Mouse (Mus musculus) spleen, adult 18-20 months (tissue): ENCODE measurements at regions not wholly inside any gene's neighbourhood (a gene's known extent, or its start where the extent isn't known, plus 50 kb on each side); places are given as distances from the start of the nearest gene placed in this dataset.

Experiments used
- DNase-seq, 2 experiments: peaks; one replicate each; pipeline ENCODE4 v3.0.0; 2022; ENCODE audit warnings: mixed read lengths in 2 of 2

DNA sequence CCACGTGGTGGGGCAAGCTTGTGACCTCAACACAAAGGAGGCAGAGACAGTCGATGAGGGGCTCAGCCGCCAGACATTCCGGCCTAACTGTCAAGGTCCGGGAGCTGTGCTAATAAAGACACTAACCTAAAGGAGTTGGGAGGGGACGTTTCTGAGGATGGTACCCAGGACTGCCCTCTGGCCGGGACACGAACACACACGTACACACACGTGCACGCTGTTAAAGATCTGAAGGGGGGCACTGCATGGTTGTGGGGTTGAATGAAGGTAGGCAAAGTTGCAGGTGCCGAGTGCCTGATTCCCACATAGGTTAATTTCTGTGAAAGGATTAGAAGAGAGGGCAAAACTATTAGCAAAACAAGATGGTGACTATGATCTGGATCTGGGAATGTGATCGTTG, 65.4 kb upstream of the Mitf start:
- DNase-seq, result no peak

DNA sequence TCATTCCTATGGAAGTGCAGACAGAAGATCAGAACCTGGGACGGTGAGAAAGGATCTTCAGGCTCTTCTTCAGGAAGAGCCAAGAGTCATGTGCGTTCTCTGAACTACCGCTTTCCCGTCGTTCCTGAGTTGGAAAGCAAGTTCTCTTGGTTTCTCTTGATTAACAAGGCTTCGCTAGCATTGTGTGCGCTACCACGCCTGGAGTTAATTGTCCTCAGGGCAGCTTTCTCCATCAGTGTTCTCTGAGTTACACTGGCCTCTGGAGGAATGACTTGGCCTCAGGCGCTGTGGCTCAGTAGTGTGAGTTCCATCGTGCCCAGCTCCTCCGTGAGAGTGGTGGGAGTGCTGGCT, 66.0 kb upstream of the Mitf start:
- DNase-seq, result no peak

DNA sequence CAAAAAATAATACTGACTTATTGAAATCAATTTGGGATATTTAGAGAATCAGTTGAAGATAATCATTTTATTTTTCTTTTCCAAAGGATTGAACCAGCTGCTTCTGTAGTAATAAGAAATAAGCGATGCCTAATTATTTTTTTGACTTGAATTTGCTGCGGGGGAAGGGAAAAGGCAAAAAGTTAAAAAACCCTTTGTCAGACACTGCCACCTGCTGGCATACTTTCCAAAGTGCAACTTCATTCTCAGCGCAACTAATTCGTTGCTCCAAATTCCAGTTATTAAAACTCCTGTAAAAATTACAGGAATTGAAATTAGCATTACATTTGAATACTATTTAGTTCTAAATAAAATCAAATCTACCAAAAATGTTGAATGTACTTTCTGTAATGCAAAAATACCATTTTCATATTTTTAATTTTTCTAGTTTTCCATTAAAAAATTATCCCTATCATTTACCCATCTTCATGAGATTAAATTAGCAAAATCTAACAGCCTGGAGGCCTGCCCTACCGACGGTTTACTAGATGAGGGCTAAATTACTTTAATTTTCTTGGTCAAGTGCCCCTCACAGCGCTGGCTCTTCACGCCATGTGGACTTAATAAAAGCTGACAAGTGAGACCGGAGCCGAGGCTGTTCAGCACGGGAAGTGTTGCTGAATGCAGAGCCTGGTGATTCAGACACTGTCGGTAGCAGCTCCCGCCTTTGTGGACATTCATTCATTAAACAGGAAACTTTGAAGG, 66.6 kb upstream of the Mitf start:
- peak in 1 of 2 experiments; percentile 11 for DNase-seq

DNA sequence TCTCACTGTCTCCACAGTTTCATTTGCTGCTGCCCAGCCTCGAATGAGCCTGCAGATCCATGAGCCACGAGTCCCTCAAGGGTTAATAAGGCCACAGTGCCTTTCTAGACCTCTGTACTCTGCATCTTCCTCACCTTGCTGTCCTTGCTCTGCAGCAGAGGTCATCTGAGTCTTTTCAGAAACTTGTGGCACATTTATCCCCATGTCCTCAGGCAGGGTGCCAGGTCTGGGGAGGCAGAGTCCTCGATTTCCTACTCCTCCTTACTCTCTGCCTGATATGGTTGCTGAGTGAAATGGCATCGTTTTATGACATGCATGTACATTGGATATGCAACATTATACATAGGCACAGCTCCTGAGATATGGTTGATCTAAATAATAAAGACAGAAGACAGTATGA, 68.0 kb upstream of the Mitf start:
- no peak for DNase-seq

DNA sequence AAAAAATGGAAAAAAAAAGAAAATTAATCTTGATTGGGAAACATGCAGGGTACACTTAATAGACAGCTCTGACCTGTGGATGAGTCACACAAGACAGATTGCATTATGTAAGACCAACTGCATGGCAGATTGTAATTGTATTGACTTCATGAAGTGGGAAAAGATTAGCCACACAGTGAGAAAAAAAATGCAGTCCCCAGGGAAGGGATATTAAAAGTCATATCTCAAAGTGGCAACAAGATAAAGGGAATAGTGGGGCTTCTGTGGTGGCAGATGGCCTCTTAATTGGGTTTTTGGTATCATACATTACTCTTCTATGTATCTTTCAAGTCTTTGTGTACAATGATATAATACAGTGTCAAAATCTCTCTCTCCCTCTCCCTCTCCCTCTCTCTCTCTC, 76.0 kb upstream of the Mitf start:
- no peak for DNase-seq

DNA sequence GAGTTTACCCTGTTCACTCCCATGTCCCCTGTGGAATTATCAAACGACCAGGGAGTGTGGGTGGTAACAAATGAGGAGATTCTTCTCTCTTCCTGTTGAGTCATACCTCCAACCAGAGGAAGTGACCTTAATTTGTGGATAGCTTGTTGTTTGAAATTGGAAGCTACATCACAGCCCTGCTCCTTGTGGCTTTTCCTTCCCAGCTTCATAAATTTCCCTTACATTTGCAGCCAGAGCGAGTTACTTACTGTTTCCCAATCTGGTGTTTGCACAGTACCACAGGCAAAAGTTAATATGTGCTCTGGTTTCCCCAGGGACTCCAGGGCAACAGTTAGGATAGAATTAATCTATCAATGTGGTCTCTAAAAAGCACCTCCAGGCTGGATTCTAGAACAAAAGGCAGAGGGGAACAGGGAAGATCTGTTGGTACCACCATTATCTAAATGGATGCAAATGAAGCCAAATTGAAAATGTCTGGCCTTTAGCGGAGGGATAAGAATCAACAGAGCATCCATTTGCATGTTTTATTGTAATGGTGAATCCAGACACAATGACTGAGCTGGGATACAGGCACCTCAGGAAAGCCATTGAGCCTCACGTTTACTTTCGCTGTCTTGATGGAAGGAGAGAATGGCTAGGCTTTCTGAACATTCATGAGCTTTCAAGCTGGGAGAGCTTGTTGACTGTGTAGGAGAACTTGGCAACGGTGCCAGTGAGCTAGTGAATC, 88.5 kb upstream of the Mitf start:
- DNase-seq, result no peak

DNA sequence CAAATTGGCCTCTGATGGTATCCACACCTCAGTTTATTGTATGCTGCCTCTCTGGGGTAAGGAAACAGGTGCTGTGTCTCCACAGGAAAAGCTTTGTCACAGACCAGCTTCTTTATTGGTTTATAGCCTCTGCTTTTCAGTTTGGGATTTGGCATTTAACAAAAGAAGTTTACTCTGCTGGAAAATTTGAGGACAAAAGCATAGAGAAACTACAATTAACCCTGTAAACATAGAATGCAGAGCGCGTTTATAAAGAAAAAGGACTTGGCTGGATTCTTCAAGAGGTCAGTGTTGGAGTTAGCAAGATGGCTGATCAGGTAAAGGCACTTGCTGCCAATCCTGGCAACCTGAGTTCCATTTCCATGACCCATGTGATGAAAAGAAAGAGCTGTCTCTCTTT, 90.1 kb upstream of the Frmd4b start:
- no peak for DNase-seq

DNA sequence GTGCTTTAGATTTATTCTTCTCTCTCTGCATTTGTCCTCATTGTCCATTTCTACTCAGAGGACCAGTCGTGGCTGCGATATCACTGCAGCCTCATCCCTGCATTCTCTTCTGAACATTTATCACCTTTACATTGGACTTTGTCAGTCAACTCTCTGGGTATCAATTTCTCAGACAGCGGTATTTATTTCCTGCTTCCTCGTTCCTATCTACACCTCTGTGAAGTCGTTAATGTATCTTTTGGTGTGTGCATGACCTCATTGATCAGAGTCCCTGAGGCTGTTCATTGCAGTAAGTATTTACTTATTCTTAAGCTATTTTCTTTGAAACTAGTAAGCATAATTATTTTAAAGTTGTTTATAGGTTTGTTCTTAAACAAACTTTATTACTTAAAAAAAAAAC, 87.0 kb upstream of the Frmd4b start:
- no peak for DNase-seq

DNA sequence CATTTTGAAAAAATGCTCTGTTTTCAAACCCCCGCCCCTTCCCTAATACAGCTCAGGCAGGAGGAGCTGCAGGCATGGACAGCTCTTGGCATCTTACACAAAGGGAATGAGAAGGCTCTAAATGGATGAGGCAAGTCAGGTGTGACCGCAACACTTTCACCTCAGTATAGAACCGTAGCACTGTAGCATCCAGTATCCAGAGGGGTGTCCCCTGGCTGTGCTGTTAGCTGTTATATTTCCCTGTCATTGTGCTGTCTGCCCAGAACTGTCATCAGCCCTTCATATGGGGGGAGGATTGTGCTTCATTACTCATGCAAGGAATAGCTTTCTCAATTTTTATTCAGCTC, 82.4 kb upstream of the Frmd4b start:
- no peak for DNase-seq

DNA sequence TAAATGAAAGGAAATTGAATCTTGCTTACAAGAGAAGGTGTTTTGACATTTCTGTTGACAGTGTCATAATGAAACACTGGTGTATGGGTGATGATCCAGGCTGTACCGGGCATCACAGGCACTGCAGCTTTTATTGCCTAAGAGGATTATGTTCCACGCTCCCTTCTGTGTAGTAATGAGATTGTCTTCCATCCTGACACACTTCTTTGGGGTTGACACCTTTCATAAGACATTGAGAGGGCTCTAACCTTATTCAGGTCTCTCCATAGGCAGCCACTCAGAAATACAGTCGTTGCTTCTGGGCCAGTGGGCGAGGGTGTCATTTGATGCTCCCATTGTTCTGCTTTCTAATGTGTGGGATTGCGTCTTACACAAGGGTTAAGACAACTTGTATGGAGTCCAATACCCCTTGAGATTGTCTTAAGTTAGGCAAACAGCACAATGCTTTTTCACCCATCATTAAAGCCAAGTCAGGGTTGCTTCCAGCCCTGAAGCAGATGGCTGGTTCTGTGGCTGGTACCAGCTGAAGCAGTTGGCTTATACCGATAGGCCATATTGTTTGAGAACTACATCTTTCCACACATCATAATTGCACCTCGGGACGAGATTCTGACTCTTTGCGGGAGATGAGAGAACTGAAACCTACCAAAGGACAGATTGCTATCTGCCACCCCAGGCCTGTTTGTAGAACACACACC, 81.9 kb upstream of the Frmd4b start:
- DNase-seq, result no peak

DNA sequence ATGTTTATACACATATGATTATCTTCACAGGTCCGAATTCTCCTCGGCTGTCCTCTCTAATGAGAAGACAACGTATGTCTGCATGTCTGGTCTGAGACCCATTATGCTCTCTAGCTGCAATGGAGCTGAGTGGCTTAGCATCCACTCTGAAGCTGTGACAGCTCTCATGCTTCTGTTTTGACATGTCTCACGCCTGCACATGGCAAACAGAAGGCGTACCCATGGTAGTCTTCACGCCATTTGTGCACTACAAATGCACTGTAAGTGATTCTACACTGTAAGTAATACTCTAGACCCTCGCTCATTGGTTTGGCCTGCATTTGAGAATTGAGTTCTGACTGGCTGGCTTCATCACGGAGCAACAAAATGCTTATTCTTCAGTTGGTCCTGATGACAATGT, 75.9 kb upstream of the Frmd4b start:
- no peak for DNase-seq

DNA sequence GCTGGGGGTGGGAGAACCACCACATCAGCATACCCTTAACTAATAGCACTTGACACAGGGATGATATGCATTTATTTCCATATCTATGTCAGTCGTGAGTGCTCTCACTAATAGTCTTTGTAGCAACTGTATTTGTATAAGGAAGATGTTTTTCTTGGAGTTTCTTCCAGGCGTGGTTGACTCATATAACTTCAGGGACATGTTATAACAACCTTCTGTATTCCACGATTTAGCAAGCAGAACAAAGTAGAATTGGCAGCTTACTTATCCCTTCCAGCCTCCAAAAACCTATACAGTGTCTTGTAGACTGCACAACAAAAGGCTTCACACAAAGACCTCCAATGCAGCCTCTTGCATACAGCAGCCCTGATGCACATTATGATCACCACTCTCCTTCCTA, 73.8 kb upstream of the Frmd4b start:
- no peak for DNase-seq

DNA sequence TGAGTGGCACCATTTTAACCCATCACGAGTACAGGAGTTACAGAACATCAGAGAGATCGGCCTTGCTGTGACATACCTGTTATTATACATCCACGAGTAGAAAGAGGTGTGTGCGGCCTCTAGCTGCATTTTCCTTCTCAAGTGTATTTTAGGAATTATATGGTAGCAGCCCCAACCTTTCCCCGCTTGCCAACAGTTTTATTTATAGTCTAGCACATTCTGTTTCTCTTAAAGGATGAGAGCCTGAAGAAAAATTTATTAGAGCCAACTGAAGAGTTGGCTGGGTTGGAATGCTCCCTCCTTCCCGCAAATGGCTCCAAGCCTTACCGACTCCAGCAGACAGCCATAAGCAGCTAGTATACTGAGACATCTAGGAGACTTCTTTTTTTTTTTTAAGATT, 67.0 kb upstream of the Frmd4b start:
- no peak for DNase-seq

DNA sequence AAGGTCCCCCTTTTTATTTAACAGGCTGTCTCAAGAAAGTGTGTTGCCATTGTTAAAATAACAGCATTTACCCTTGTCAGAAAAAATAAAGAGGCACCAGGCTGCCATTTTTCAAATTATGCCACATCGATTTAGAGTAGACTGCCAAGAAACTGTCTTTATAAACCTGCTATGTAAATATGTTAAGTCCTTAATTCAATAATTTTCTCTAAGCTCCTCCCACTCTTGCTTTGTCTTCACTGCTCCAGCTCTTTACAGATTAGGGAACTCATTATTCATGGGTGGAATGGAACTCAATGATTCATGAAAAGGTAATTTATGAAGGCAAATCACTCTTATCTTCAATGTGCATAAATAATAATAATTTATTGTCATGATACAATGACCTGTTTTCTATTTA, 64.9 kb upstream of the Frmd4b start:
- no peak for DNase-seq

DNA sequence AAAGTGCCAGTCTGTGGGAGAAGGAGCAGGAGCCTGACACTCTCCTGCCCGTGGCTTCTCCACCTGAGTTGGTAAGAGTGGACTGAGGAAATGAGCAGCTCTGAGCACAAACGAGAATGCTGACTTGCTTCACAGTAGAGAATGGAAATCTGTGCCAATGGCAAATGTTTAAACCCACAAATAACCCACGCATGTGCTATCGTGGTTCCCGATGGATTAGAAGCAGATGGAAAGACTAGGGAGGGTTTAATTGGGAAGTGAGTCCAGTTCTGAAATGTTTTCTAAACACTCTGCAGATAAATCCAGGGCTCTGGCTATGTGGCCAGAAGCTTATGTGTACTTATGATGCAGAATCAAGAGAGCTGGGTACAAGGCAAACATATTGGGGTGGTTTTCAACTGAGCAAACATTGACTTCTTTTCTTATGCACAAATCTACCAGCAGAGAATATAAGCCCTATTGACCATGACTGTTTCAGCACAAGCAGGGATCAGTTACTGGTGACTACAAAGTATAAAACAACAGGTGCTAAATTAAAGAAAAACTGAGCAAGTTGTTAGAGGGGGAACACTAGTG, 57.9 kb upstream of the Frmd4b start:
- DNase-seq, result no peak

DNA sequence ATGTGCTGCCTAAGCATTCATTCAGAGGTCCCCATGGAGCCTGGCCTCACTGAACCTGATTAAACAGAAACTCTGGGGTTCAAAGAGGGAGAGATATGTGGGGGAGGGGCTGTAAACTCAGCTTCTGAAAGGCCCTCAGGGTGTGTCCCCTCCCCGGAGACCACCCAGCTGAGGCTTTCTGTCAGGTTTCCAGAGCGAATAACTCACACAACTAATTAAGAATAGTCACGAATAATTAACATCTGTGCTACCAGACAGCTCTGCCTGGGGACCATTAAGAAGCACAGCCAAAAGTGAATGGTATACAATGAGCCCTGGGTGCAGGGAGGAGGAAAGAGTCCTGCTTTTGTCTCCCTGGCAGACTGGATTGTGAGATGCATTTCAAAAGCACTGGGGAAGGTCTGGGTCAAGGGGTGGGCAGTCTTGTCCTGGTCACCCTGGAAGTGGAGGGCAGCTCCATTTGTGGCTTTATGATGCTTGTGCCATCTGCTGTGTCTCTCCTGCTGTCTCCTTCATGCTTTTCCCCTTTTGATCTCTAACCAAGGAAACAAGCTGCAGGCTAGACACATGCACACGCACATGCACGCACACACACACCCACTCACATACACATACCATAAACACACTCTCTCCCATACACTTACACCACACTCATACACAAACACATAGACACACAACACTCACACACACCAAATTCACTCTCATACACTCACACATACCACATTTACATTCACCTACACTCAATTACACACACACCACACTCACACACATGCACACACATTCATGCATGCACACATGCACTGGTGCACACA, 49.7 kb upstream of the Frmd4b start:
- no peak for DNase-seq
